Mouse (Mus musculus) intestine, embryonic 14.5 days (tissue): ENCODE data around the gene Prr15l. TPM values are rescaled to one million over a fixed set of nuclear protein-coding genes. Genes with fewer than 3 reads are reported as not detected.

ENCODE experiments used
- ATAC-seq: fragments of 200-750 bp; cut with Nextera tagmentation; replicated peaks from 2 replicates; pipeline ENCODE4 v1.8.0; 2017; ENCODE audit warnings: low read depth, moderate number of reproducible peaks, moderate TSS enrichment, moderate library complexity; ENCODE audit not compliant: low FRiP score, low TSS enrichment
- DNase-seq: peaks from one replicate; pipeline ENCODE4 v3.0.0-alpha.2; 2018; ENCODE audit warnings: low spot score
- H3K27ac ChIP-seq: fragments of 300-500 bp; sonication (generic); 2 replicates; pipeline ENCODE4 v1.5.1; 2014; ENCODE audit warnings: low read depth, mild to moderate bottlenecking, control low read depth
- H3K27me3 ChIP-seq: fragments of 300-500 bp; sonication (generic); replicated peaks from 2 replicates; pipeline ENCODE4 v1.6.1; 2014; ENCODE audit warnings: low read length, control low read depth; ENCODE audit not compliant: control insufficient read depth, insufficient read depth
- H3K36me3 ChIP-seq: fragments of 300-500 bp; sonication (generic); 2 replicates; pipeline ENCODE4 v1.6.1; 2014; ENCODE audit warnings: low read length, control low read depth; ENCODE audit not compliant: control insufficient read depth, insufficient read depth
- H3K4me1 ChIP-seq: fragments of 300-500 bp; sonication (generic); replicated peaks from 2 replicates; pipeline ENCODE4 v1.6.1; 2014; ENCODE audit warnings: low read length, control low read depth, mixed read lengths; ENCODE audit not compliant: control insufficient read depth, insufficient read depth
- H3K4me2 ChIP-seq: fragments of 300-500 bp; sonication (generic); 2 replicates; pipeline ENCODE4 v1.6.1; 2014; ENCODE audit warnings: low read length
- H3K4me3 ChIP-seq: fragments of 300-500 bp; sonication (generic); 2 replicates; pipeline ENCODE4 v1.5.1; 2014; ENCODE audit warnings: low read depth, low read length, control low read depth, mixed read lengths
- H3K9ac ChIP-seq: fragments of 300-500 bp; sonication (generic); 2 replicates; pipeline ENCODE4 v1.6.1; 2014; ENCODE audit warnings: mild to moderate bottlenecking, low read length
- H3K9me3 ChIP-seq: fragments of 300-500 bp; sonication (generic); 2 replicates; pipeline ENCODE4 v1.6.1; 2016; ENCODE audit warnings: low read length, control low read depth; ENCODE audit not compliant: control insufficient read depth
- WGBS: fragments of 180-500 bp; shearing (Covaris S2); extraction: QIAGEN DNeasy Blood & Tissue Kit; methylation state at CpG from one replicate; pipeline ENCODE4 v1.1.7; 2014; 5-methylcytosine and 5-hydroxymethylcytosine counted together
- polyA plus RNA-seq: library from polyadenylated mRNA; unstranded; fragments of >200 nt; fragmentation: Nextera tagmentation; extraction: Ambion mirVana; gene quantifications from 2 replicates; pipeline ENCODE4 v1.2.1, GENCODE M21; 2014

Prr15l gene
- polyA plus RNA-seq, 1 experiment from 2014 or later = 62.5 TPM

- peaks cover 10% of the 10 kb centered on the region; the same call in 1 of the 2 replicates for H3K36me3 ChIP-seq
- no peaks in the 10 kb centered on the region for H3K9me3 ChIP-seq
- H3K27ac ChIP-seq = peak within 1 kb of the TSS; percentile 65
- DNase-seq (peak; percentile 100), ATAC-seq (peak; percentile 97)
- peak within 1 kb of the TSS; percentile 60 for H3K4me3 ChIP-seq
- peak within 1 kb of the TSS; percentile 57 for H3K4me2 ChIP-seq
- WGBS = under 1% methylated on average over 55 of the region's 55 CpGs
- no peaks in the 10 kb centered on the region for H3K27me3 ChIP-seq
- H3K9ac ChIP-seq = peak within 1 kb of the TSS; percentile 63
- H3K4me1 ChIP-seq = peaks cover 7% of the 10 kb centered on the region
Measured at GRCm38 (mm10) chr11:96916044-96916884, 11.6 kb upstream of the Prr15l start, which contains the start of gene Cdk5rap3. TSS of gene Cdk5rap3 (minus strand) at chr11:96916496.

DNA sequence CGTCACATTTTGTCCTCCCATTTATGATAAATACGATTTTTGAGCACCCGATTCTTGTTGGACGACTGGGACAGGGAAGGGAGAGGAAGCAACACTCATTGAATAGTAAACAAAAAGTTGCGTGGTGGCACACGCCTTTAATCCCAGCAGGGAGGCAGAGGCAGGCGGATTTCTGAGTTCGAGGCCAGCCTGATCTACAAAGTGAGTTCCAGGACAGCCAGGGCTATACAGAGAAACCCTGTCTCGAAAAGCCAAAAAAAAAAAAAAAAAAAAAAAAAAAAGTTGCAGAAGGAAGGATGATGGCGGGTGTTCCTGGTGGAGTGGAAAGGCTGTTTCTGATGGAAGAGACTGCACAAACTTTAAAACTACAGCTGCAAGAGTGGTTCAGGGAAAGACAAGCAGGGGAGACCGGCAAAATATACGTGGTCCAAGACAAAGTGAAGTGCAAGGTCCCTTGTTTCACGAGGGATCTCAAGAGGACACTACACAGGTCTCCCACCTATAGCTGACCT is 11.0 kb upstream of the Prr15l start:
- Histone ChIP-seq H3K27ac (peak overlapping the region; percentile 36; the same call in 1 of the 2 replicates), H3K4me3 (peak overlapping the region; percentile 31), H3K36me3 (0 out of 2 replicates have a peak, but pooled peaks cover 3% of the 10 kb centered on the region), H3K9ac (peak overlapping the region; percentile 29), H3K4me1 (peaks cover 7% of the 10 kb centered on the region), H3K9me3 (no peaks in the 10 kb centered on the region), H3K4me2 (peak overlapping the region; percentile 48), H3K27me3 (no peaks in the 10 kb centered on the region)
- no peak; the same call in 1 of the 2 replicates for ATAC-seq
- peak; percentile 65 for DNase-seq
- 27% methylated on average over 12 of the region's 13 CpGs for WGBS

- Histone ChIP-seq H3K27ac (no peak overlapping the region), H3K36me3 (no peaks in the 10 kb centered on the region), H3K4me2 (no peak overlapping the region), H3K4me1 (peaks cover 7% of the 10 kb centered on the region), H3K9ac (no peak overlapping the region), H3K9me3 (no peaks in the 10 kb centered on the region), H3K27me3 (no peaks in the 10 kb centered on the region), H3K4me3 (no peak overlapping the region)
- ATAC-seq = no peak
- 84% methylated on average over 6 of the region's 6 CpGs for WGBS
- no peak for DNase-seq
Measured at GRCm38 (mm10) chr11:96917415-96917814, 10.5 kb upstream of the Prr15l start.

DNA sequence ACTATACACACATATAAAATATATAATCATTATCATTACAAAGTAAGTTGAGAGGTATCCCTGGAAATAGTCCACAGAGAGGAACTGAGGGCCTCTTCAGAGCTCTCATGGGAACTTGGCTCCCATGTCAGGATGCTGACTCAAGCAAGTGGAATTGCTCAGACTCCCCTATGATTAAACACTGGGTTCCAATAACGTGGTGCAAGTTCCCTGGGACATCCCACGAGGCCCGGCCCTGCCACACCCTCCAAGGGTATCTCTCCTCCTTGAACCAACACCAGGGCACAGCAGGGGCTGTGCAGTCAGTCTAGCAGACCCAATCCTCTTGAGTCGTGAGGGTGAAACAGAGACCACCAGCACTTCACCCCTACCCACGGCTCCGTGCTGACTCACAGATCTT is 8.9 kb upstream of the Prr15l start:
- no peak overlapping the region for H3K9ac ChIP-seq
- no peaks in the 10 kb centered on the region for H3K9me3 ChIP-seq
- 57% methylated on average over 6 of the region's 6 CpGs for WGBS
- H3K27ac ChIP-seq = no peak overlapping the region
- H3K4me2 ChIP-seq = no peak overlapping the region
- no peaks in the 10 kb centered on the region for H3K36me3 ChIP-seq
- DNase-seq (no peak), ATAC-seq (no peak)
- H3K27me3 ChIP-seq = no peaks in the 10 kb centered on the region
- H3K4me1 ChIP-seq = peaks cover 7% of the 10 kb centered on the region
- no peak overlapping the region for H3K4me3 ChIP-seq

- H3K27me3 ChIP-seq = peaks cover 3% of the 10 kb centered on the region; the same call in 1 of the 2 replicates
- no peaks in the 10 kb centered on the region for H3K9me3 ChIP-seq
- no peak overlapping the region for H3K4me3 ChIP-seq
- no peak for DNase-seq
- WGBS = 78% methylated on average over 11 of the region's 11 CpGs
- 0 out of 2 replicates have a peak, but pooled peaks cover 3% of the 10 kb centered on the region for H3K4me1 ChIP-seq
- no peak overlapping the region for H3K27ac ChIP-seq
- H3K4me2 ChIP-seq = no peak overlapping the region
- ATAC-seq = no peak
- H3K36me3 ChIP-seq = no peaks in the 10 kb centered on the region
- H3K9ac ChIP-seq = no peak overlapping the region
Measured at GRCm38 (mm10) chr11:96924861-96925260, 3.0 kb upstream of the Prr15l start.

- H3K27ac ChIP-seq = no peak overlapping the region
- no peak for ATAC-seq
- WGBS = 83% methylated on average over 12 of the region's 12 CpGs
Measured at GRCm38 (mm10) chr11:96925469-96926148, 2.3 kb upstream of the Prr15l start.

GRCm38 (mm10) chr11:96926587-96926986 is 1.3 kb upstream of the Prr15l start:
- Histone ChIP-seq H3K9me3 (no peaks in the 10 kb centered on the region), H3K4me1 (0 out of 2 replicates have a peak, but pooled peaks cover 3% of the 10 kb centered on the region), H3K9ac (no peak overlapping the region), H3K4me2 (no peak overlapping the region), H3K27me3 (peaks cover 3% of the 10 kb centered on the region; the same call in 1 of the 2 replicates), H3K27ac (no peak overlapping the region), H3K4me3 (no peak overlapping the region), H3K36me3 (no peaks in the 10 kb centered on the region)
- 71% methylated on average over 5 of the region's 5 CpGs for WGBS
- DNase-seq = no peak
- no peak for ATAC-seq

More at GRCm38 (mm10) chr11:96925469-96926148, 2.3 kb upstream of the Prr15l start:
- DNase-seq = no peak
- Histone ChIP-seq H3K27me3 (peaks cover 3% of the 10 kb centered on the region; the same call in 1 of the 2 replicates), H3K4me3 (no peak overlapping the region), H3K4me2 (no peak overlapping the region), H3K9me3 (no peaks in the 10 kb centered on the region), H3K4me1 (0 out of 2 replicates have a peak, but pooled peaks cover 3% of the 10 kb centered on the region), H3K9ac (no peak overlapping the region), H3K36me3 (no peaks in the 10 kb centered on the region)

DNA sequence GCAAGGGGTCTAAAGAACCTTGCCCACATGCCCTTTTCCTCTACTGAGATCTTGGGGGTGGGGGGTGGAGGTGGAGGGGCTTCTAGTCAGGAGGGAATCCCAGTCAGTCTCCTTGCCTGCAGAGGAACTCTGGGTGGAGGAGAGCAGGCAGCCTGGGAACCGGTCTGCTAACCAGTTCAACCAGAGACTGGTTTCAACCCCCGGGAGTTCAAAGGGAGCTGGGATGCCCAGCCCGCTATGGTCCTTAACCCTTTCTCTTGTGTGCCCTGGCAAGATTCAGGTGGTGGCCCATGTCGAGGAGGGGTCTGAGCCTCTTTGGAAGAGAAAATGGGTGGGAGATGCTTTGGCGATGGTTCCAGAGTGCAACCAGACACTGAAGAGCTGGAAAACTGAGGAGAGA is 787 bp downstream of the Prr15l start:
- peaks cover 3% of the 10 kb centered on the region; the same call in 1 of the 2 replicates for H3K27me3 ChIP-seq
- no peak overlapping the region; the same call in 1 of the 2 replicates for H3K4me3 ChIP-seq
- DNase-seq (peak; percentile 56), ATAC-seq (peak; percentile 84)
- H3K4me1 ChIP-seq = 0 out of 2 replicates have a peak, but pooled peaks cover 3% of the 10 kb centered on the region
- no peak overlapping the region for H3K9ac ChIP-seq
- no peaks in the 10 kb centered on the region for H3K9me3 ChIP-seq
- peak overlapping the region; percentile 41 for H3K4me2 ChIP-seq
- H3K27ac ChIP-seq = peak overlapping the region; percentile 85
- WGBS = 3% methylated on average over 5 of the region's 5 CpGs
- H3K36me3 ChIP-seq = no peaks in the 10 kb centered on the region
